Mouse (Mus musculus): ENCODE measurements around the gene Olfr1369-ps1. TPM values are rescaled to one million over a fixed set of nuclear protein-coding genes. Genes with fewer than 3 reads are reported as not detected.

Olfr1369-ps1 gene
- polyA plus RNA-seq, 1 experiment from 2014 or later = not detected

GRCm38 (mm10) chr13:21155888-21156287 lies 44.6 kb downstream of the Olfr1369-ps1 start:
- H3K9ac ChIP-seq (ENCODE audit: low read depth, low read length) = no peak overlapping the region
- no peaks in the 10 kb centered on the region for H3K9me3 ChIP-seq (ENCODE audit: control insufficient read depth, low read length)
- no peak overlapping the region for H3K4me3 ChIP-seq (ENCODE audit: low read length)
- H3K27me3 ChIP-seq (replicated peaks; ENCODE audit: control insufficient read depth, insufficient read depth, low read length) = no peaks in the 10 kb centered on the region
- WGBS = 85% methylated on average over 5 of the region's 5 CpGs
- ATAC-seq = no peak
- no peak overlapping the region for H3K4me2 ChIP-seq (ENCODE audit: low read depth, low read length)
- H3K27ac ChIP-seq (ENCODE audit: low read length) = no peak overlapping the region
- H3K4me1 ChIP-seq (ENCODE audit: control insufficient read depth, insufficient read depth, low read length) = no peaks in the 10 kb centered on the region
- no peaks in the 10 kb centered on the region for H3K36me3 ChIP-seq (ENCODE audit: control insufficient read depth, insufficient read depth, low read length)

DNA sequence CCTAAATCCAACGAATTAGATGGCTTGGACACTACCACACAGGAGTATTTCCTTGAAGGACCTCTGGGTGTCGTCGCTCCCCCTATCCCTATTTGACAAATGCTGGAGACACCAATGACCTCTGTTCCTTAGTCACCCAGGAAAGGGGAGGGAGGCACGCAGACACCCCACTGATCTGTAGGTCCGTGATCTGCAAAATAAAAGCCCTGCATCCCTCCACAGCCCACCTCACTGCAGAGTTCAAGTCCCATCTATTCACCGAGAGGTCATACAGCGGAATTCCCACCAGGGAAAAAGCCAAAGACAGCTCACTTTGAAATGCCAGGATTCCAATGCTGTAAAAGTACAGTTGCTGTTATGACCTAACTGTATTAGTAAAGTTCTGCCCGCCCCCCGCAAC lies 46.8 kb downstream of the Olfr1369-ps1 start:
- peaks cover 2% of the 10 kb centered on the region; the same call in 1 of the 2 replicates for H3K4me1 ChIP-seq (ENCODE audit: control insufficient read depth, insufficient read depth, low read length)
- no peaks in the 10 kb centered on the region for H3K9me3 ChIP-seq (ENCODE audit: control insufficient read depth, low read length)
- H3K9ac ChIP-seq (ENCODE audit: low read depth, low read length) = no peak overlapping the region
- no peaks in the 10 kb centered on the region for H3K27me3 ChIP-seq (replicated peaks; ENCODE audit: control insufficient read depth, insufficient read depth, low read length)
- peak overlapping the region; percentile 60; the same call in 1 of the 2 replicates for H3K4me3 ChIP-seq (ENCODE audit: low read length)
- H3K36me3 ChIP-seq (ENCODE audit: control insufficient read depth, insufficient read depth, low read length) = no peaks in the 10 kb centered on the region
- 12% methylated on average over 9 of the region's 9 CpGs for WGBS
- no peak for ATAC-seq
- peak overlapping the region; percentile 89 for H3K4me2 ChIP-seq (ENCODE audit: low read depth, low read length)
- H3K27ac ChIP-seq (ENCODE audit: low read length) = no peak overlapping the region

GRCm38 (mm10) chr13:21158785-21159474 lies 47.6 kb downstream of the Olfr1369-ps1 start:
- Histone ChIP-seq H3K36me3 (ENCODE audit: control insufficient read depth, insufficient read depth, low read length) (no peaks in the 10 kb centered on the region), H3K9me3 (ENCODE audit: control insufficient read depth, low read length) (no peaks in the 10 kb centered on the region), H3K4me1 (ENCODE audit: control insufficient read depth, insufficient read depth, low read length) (peaks cover 2% of the 10 kb centered on the region; the same call in 1 of the 2 replicates), H3K4me2 (ENCODE audit: low read depth, low read length) (peak overlapping the region; percentile 89), H3K27me3 (replicated peaks; ENCODE audit: control insufficient read depth, insufficient read depth, low read length) (no peaks in the 10 kb centered on the region), H3K4me3 (ENCODE audit: low read length) (peak overlapping the region; percentile 60), H3K9ac (ENCODE audit: low read depth, low read length) (peak overlapping the region; percentile 60), H3K27ac (ENCODE audit: low read length) (no peak overlapping the region)
- ATAC-seq = peak; percentile 68
- WGBS = under 1% methylated on average over 19 of the region's 19 CpGs

GRCm38 (mm10) chr13:21159475-21159819 lies 48.2 kb downstream of the Olfr1369-ps1 start:
- peak; percentile 19; the same call in 1 of the 2 replicates for ATAC-seq
- H3K4me2 ChIP-seq (ENCODE audit: low read depth, low read length) = peak overlapping the region; percentile 89

DNA sequence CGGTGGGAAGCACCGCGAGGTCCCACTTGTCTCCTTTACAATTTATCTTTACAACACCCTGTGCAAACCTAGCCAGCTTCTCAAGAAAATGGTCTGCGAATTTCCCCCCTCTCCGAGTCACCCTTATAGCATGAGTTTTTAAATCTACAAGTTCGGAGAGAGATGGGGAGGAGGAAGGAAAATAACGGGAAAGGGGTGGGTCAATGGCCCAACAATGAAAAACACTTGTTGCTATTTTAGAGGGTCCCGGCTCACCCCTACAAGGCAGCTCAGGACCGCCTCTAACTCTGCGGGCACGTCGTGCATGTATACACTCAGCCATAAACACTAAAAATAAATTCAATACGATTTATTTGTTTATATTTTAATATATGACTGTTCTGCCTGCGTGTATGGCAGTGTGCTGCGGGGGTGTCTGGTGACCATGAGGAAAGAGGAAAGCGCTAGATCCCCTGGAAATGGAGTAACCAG lies 48.8 kb downstream of the Olfr1369-ps1 start:
- ATAC-seq = peak; percentile 10; the same call in 1 of the 2 replicates
- WGBS = under 1% methylated on average over 16 of the region's 16 CpGs

More at GRCm38 (mm10) chr13:21159475-21159819, 48.2 kb downstream of the Olfr1369-ps1 start:
- no peaks in the 10 kb centered on the region for H3K36me3 ChIP-seq (ENCODE audit: control insufficient read depth, insufficient read depth, low read length)
- H3K27ac ChIP-seq (ENCODE audit: low read length) = no peak overlapping the region
- peaks cover 2% of the 10 kb centered on the region; the same call in 1 of the 2 replicates for H3K4me1 ChIP-seq (ENCODE audit: control insufficient read depth, insufficient read depth, low read length)
- H3K9ac ChIP-seq (ENCODE audit: low read depth, low read length) = peak overlapping the region; percentile 60
- H3K4me3 ChIP-seq (ENCODE audit: low read length) = peak overlapping the region; percentile 60
- H3K9me3 ChIP-seq (ENCODE audit: control insufficient read depth, low read length) = no peaks in the 10 kb centered on the region
- H3K27me3 ChIP-seq (replicated peaks; ENCODE audit: control insufficient read depth, insufficient read depth, low read length) = no peaks in the 10 kb centered on the region
- WGBS = under 1% methylated on average over 15 of the region's 15 CpGs

GRCm38 (mm10) chr13:21160657-21161590 lies 49.6 kb downstream of the Olfr1369-ps1 start:
- Histone ChIP-seq H3K36me3 (ENCODE audit: control insufficient read depth, insufficient read depth, low read length) (no peaks in the 10 kb centered on the region), H3K4me3 (ENCODE audit: low read length) (peak overlapping the region; percentile 60), H3K9me3 (ENCODE audit: control insufficient read depth, low read length) (no peaks in the 10 kb centered on the region), H3K4me2 (ENCODE audit: low read depth, low read length) (peak overlapping the region; percentile 89), H3K4me1 (ENCODE audit: control insufficient read depth, insufficient read depth, low read length) (peaks cover 2% of the 10 kb centered on the region; the same call in 1 of the 2 replicates), H3K9ac (ENCODE audit: low read depth, low read length) (peak overlapping the region; percentile 23; the same call in 1 of the 2 replicates), H3K27me3 (replicated peaks; ENCODE audit: control insufficient read depth, insufficient read depth, low read length) (no peaks in the 10 kb centered on the region), H3K27ac (ENCODE audit: low read length) (no peak overlapping the region)
- peak; percentile 84 for ATAC-seq
- WGBS = under 1% methylated on average over 32 of the region's 32 CpGs

More for the DNA sequence above, 48.8 kb downstream of the Olfr1369-ps1 start:
- Histone ChIP-seq H3K9me3 (ENCODE audit: control insufficient read depth, low read length) (no peaks in the 10 kb centered on the region), H3K9ac (ENCODE audit: low read depth, low read length) (peak overlapping the region; percentile 60), H3K27me3 (replicated peaks; ENCODE audit: control insufficient read depth, insufficient read depth, low read length) (no peaks in the 10 kb centered on the region), H3K36me3 (ENCODE audit: control insufficient read depth, insufficient read depth, low read length) (no peaks in the 10 kb centered on the region), H3K27ac (ENCODE audit: low read length) (no peak overlapping the region), H3K4me3 (ENCODE audit: low read length) (peak overlapping the region; percentile 60), H3K4me1 (ENCODE audit: control insufficient read depth, insufficient read depth, low read length) (peaks cover 2% of the 10 kb centered on the region; the same call in 1 of the 2 replicates), H3K4me2 (ENCODE audit: low read depth, low read length) (peak overlapping the region; percentile 89)

GRCm38 (mm10) chr13:21161591-21161990 lies 50.3 kb downstream of the Olfr1369-ps1 start:
- no peak overlapping the region for H3K27ac ChIP-seq (ENCODE audit: low read length)
- H3K27me3 ChIP-seq (replicated peaks; ENCODE audit: control insufficient read depth, insufficient read depth, low read length) = no peaks in the 10 kb centered on the region
- ATAC-seq = no peak
- WGBS = 34% methylated on average over 2 of the region's 2 CpGs
- peak overlapping the region; percentile 23; the same call in 1 of the 2 replicates for H3K4me3 ChIP-seq (ENCODE audit: low read length)
- H3K4me1 ChIP-seq (ENCODE audit: control insufficient read depth, insufficient read depth, low read length) = peaks cover 2% of the 10 kb centered on the region; the same call in 1 of the 2 replicates
- no peaks in the 10 kb centered on the region for H3K9me3 ChIP-seq (ENCODE audit: control insufficient read depth, low read length)
- H3K36me3 ChIP-seq (ENCODE audit: control insufficient read depth, insufficient read depth, low read length) = no peaks in the 10 kb centered on the region
- H3K4me2 ChIP-seq (ENCODE audit: low read depth, low read length) = peak overlapping the region; percentile 38
- H3K9ac ChIP-seq (ENCODE audit: low read depth, low read length) = no peak overlapping the region

- Histone ChIP-seq H3K27me3 (replicated peaks; ENCODE audit: control insufficient read depth, insufficient read depth, low read length) (no peaks in the 10 kb centered on the region), H3K4me3 (ENCODE audit: low read length) (no peak overlapping the region), H3K36me3 (ENCODE audit: control insufficient read depth, insufficient read depth, low read length) (no peaks in the 10 kb centered on the region), H3K4me2 (ENCODE audit: low read depth, low read length) (no peak overlapping the region), H3K4me1 (ENCODE audit: control insufficient read depth, insufficient read depth, low read length) (peaks cover 2% of the 10 kb centered on the region; the same call in 1 of the 2 replicates), H3K9me3 (ENCODE audit: control insufficient read depth, low read length) (no peaks in the 10 kb centered on the region), H3K9ac (ENCODE audit: low read depth, low read length) (no peak overlapping the region), H3K27ac (ENCODE audit: low read length) (no peak overlapping the region)
- no peak for ATAC-seq
- 59% methylated on average over 5 of the region's 5 CpGs for WGBS
These were observed 51.3 kb downstream of the Olfr1369-ps1 start for GRCm38 (mm10) chr13:21162591-21162990.

Measured in intestine, embryonic 16.5 days (tissue).